Mouse (Mus musculus): ENCODE results near the gene Slc35g3. TPM values are rescaled to one million over a fixed set of nuclear protein-coding genes. Genes with fewer than 3 reads are reported as not detected.

Slc35g3 gene
- polyA plus RNA-seq, 1 experiment: 0.08 TPM

GRCm38 (mm10) chr11:69712954-69713672, 48.7 kb downstream of the Slc35g3 start:
- Histone ChIP-seq H3K79me2 (ENCODE audit: control insufficient read depth, insufficient read depth) (no peaks in the 10 kb centered on the region), H3K27me3 (ENCODE audit: control insufficient read depth, insufficient read depth, insufficient read length) (no peaks in the 10 kb centered on the region), H3K4me3 (ENCODE audit: insufficient read depth, poor library complexity, severe bottlenecking) (no peak overlapping the region), H3ac (ENCODE audit: control insufficient read depth, insufficient read length, low read depth) (no peak overlapping the region), H3K36me3 (ENCODE audit: control insufficient read depth, insufficient read depth) (no peaks in the 10 kb centered on the region), H3K79me3 (ENCODE audit: low read depth) (no peaks in the 10 kb centered on the region)
- no peak for TF ChIP-seq CTCF (IDR thresholded peaks at IDR 0.05; ENCODE audit: control insufficient read depth, insufficient read depth, insufficient read length)
- no peak for TF ChIP-seq FOSL1 (IDR thresholded peaks at IDR 0.05; ENCODE audit: insufficient read depth, low read length, poor library complexity, severe bottlenecking)
- TF ChIP-seq USF1 (IDR thresholded peaks at IDR 0.05; ENCODE audit: low read depth): no peak
- TF ChIP-seq CEBPB (IDR thresholded peaks at IDR 0.05; ENCODE audit: low read depth): no peak
- no peak for TF ChIP-seq MAX (IDR thresholded peaks at IDR 0.05)
- TF ChIP-seq MYOG (IDR thresholded peaks at IDR 0.05; ENCODE audit: control insufficient read depth, extremely low read depth, insufficient read length): no peak
- no peak for TF ChIP-seq MYOD1 (IDR thresholded peaks at IDR 0.05; ENCODE audit: control insufficient read depth, insufficient read length, low read depth)

GRCm38 (mm10) chr11:69711082-69711481, 50.7 kb downstream of the Slc35g3 start:
- Histone ChIP-seq H3K79me3 (ENCODE audit: low read depth) (no peaks in the 10 kb centered on the region), H3K4me3 (ENCODE audit: insufficient read depth, poor library complexity, severe bottlenecking) (no peak overlapping the region), H3K79me2 (ENCODE audit: control insufficient read depth, insufficient read depth) (no peaks in the 10 kb centered on the region), H3ac (ENCODE audit: control insufficient read depth, insufficient read length, low read depth) (no peak overlapping the region), H3K27me3 (ENCODE audit: control insufficient read depth, insufficient read depth, insufficient read length) (no peaks in the 10 kb centered on the region), H3K36me3 (ENCODE audit: control insufficient read depth, insufficient read depth) (no peaks in the 10 kb centered on the region)
- no peak for TF ChIP-seq MAX (IDR thresholded peaks at IDR 0.05)
- no peak for TF ChIP-seq CEBPB (IDR thresholded peaks at IDR 0.05; ENCODE audit: low read depth)
- TF ChIP-seq USF1 (IDR thresholded peaks at IDR 0.05; ENCODE audit: low read depth): no peak
- TF ChIP-seq MYOG (IDR thresholded peaks at IDR 0.05; ENCODE audit: control insufficient read depth, extremely low read depth, insufficient read length): no peak
- TF ChIP-seq MYOD1 (IDR thresholded peaks at IDR 0.05; ENCODE audit: control insufficient read depth, insufficient read length, low read depth): no peak
- no peak for TF ChIP-seq FOSL1 (IDR thresholded peaks at IDR 0.05; ENCODE audit: insufficient read depth, low read length, poor library complexity, severe bottlenecking)
- TF ChIP-seq CTCF (IDR thresholded peaks at IDR 0.05; ENCODE audit: control insufficient read depth, insufficient read depth, insufficient read length): no peak

GRCm38 (mm10) chr11:69710470-69710869, 51.3 kb downstream of the Slc35g3 start:
- no peak overlapping the region for H3K4me3 ChIP-seq (ENCODE audit: insufficient read depth, poor library complexity, severe bottlenecking)
- TF ChIP-seq MAX (IDR thresholded peaks at IDR 0.05): no peak
- TF ChIP-seq CEBPB (IDR thresholded peaks at IDR 0.05; ENCODE audit: low read depth): no peak
- no peak for TF ChIP-seq USF1 (IDR thresholded peaks at IDR 0.05; ENCODE audit: low read depth)
- TF ChIP-seq CTCF (IDR thresholded peaks at IDR 0.05; ENCODE audit: control insufficient read depth, insufficient read depth, insufficient read length): no peak
- no peak for TF ChIP-seq FOSL1 (IDR thresholded peaks at IDR 0.05; ENCODE audit: insufficient read depth, low read length, poor library complexity, severe bottlenecking)
- no peaks in the 10 kb centered on the region for H3K27me3 ChIP-seq (ENCODE audit: control insufficient read depth, insufficient read depth, insufficient read length)
- H3K36me3 ChIP-seq (ENCODE audit: control insufficient read depth, insufficient read depth): no peaks in the 10 kb centered on the region
- no peaks in the 10 kb centered on the region for H3K79me2 ChIP-seq (ENCODE audit: control insufficient read depth, insufficient read depth)
- no peaks in the 10 kb centered on the region for H3K79me3 ChIP-seq (ENCODE audit: low read depth)
- no peak overlapping the region for H3ac ChIP-seq (ENCODE audit: control insufficient read depth, insufficient read length, low read depth)

Other genes starting within 250 kb of the Slc35g3 start
- 0.14 TPM for gene Dnah2, start 212.9 kb downstream of the Slc35g3 start, polyA plus RNA-seq (2012; fragmentation: generic; extraction: Trizol)
- gene Efnb3, start 201.8 kb downstream of the Slc35g3 start, polyA plus RNA-seq (2012; fragmentation: generic; extraction: Trizol): 0.61 TPM
- 21.9 TPM for gene Wrap53, start 181.7 kb downstream of the Slc35g3 start, polyA plus RNA-seq (2012; fragmentation: generic; extraction: Trizol)
- gene Trp53, start 181.6 kb downstream of the Slc35g3 start, polyA plus RNA-seq (2012; fragmentation: generic; extraction: Trizol): 226 TPM
- 0.20 TPM for gene Atp1b2, start 156.0 kb downstream of the Slc35g3 start, polyA plus RNA-seq (2012; fragmentation: generic; extraction: Trizol)
- gene Shbg, start 144.1 kb downstream of the Slc35g3 start, polyA plus RNA-seq (2012; fragmentation: generic; extraction: Trizol): 0.18 TPM
- gene Sat2, start 139.9 kb downstream of the Slc35g3 start, polyA plus RNA-seq (2012; fragmentation: generic; extraction: Trizol): 3.8 TPM
- 96.0 TPM for gene Fxr2, start 129.0 kb downstream of the Slc35g3 start, polyA plus RNA-seq (2012; fragmentation: generic; extraction: Trizol)
- 0.08 TPM for gene Sox15, start 106.7 kb downstream of the Slc35g3 start, polyA plus RNA-seq (2012; fragmentation: generic; extraction: Trizol)
- 95.8 TPM for gene Mpdu1, start 99.3 kb downstream of the Slc35g3 start, polyA plus RNA-seq (2012; fragmentation: generic; extraction: Trizol)
- 1.5 TPM for gene Cd68, start 95.8 kb downstream of the Slc35g3 start, polyA plus RNA-seq (2012; fragmentation: generic; extraction: Trizol)
- gene Eif4a1, start 89.5 kb downstream of the Slc35g3 start, polyA plus RNA-seq (2012; fragmentation: generic; extraction: Trizol): 1,304 TPM
- gene Senp3, start 79.9 kb downstream of the Slc35g3 start, polyA plus RNA-seq (2012; fragmentation: generic; extraction: Trizol): 89.0 TPM
- 0.28 TPM for gene Tnfsf13, start 76.2 kb downstream of the Slc35g3 start, polyA plus RNA-seq (2012; fragmentation: generic; extraction: Trizol)
- gene Tnfsf12, start 66.1 kb downstream of the Slc35g3 start, polyA plus RNA-seq (2012; fragmentation: generic; extraction: Trizol): 6.4 TPM
- 1.5 TPM for gene Tnfsfm13, start 65.9 kb downstream of the Slc35g3 start, polyA plus RNA-seq (2012; fragmentation: generic; extraction: Trizol)
- 84.2 TPM for gene Polr2a, start 3.3 kb downstream of the Slc35g3 start, polyA plus RNA-seq (2012; fragmentation: generic; extraction: Trizol)
- 3.0 TPM for gene Zbtb4, start 3.9 kb upstream of the Slc35g3 start, polyA plus RNA-seq (2012; fragmentation: generic; extraction: Trizol)
- 37.7 TPM for gene Chrnb1, start 34.0 kb upstream of the Slc35g3 start, polyA plus RNA-seq (2012; fragmentation: generic; extraction: Trizol)
- gene Fgf11, start 39.9 kb upstream of the Slc35g3 start, polyA plus RNA-seq (2012; fragmentation: generic; extraction: Trizol): 4.2 TPM
- gene Tmem102, start 43.7 kb upstream of the Slc35g3 start, polyA plus RNA-seq (2012; fragmentation: generic; extraction: Trizol): 0.32 TPM
- not detected for gene Gm39566, start 53.3 kb upstream of the Slc35g3 start, polyA plus RNA-seq (2012; fragmentation: generic; extraction: Trizol)
- not detected for gene Spem2, start 56.5 kb upstream of the Slc35g3 start, polyA plus RNA-seq (2012; fragmentation: generic; extraction: Trizol)
- gene Spem1, start 60.2 kb upstream of the Slc35g3 start, polyA plus RNA-seq (2012; fragmentation: generic; extraction: Trizol): not detected
- gene Nlgn2, start 75.8 kb upstream of the Slc35g3 start, polyA plus RNA-seq (2012; fragmentation: generic; extraction: Trizol): 10.7 TPM
- 260 TPM for gene Tmem256, start 76.5 kb upstream of the Slc35g3 start, polyA plus RNA-seq (2012; fragmentation: generic; extraction: Trizol)
- gene Plscr3, start 84.4 kb upstream of the Slc35g3 start, polyA plus RNA-seq (2012; fragmentation: generic; extraction: Trizol): 82.7 TPM
- gene Tnk1, start 96.8 kb upstream of the Slc35g3 start, polyA plus RNA-seq (2012; fragmentation: generic; extraction: Trizol): not detected
- gene Tmem95, start 116.0 kb upstream of the Slc35g3 start, polyA plus RNA-seq (2012; fragmentation: generic; extraction: Trizol): not detected
- gene Kctd11, start 119.4 kb upstream of the Slc35g3 start, polyA plus RNA-seq (2012; fragmentation: generic; extraction: Trizol): 17.2 TPM
- gene Acap1, start 133.6 kb upstream of the Slc35g3 start, polyA plus RNA-seq (2012; fragmentation: generic; extraction: Trizol): 0.21 TPM
- gene 2810408A11Rik, start 139.0 kb upstream of the Slc35g3 start, polyA plus RNA-seq (2012; fragmentation: generic; extraction: Trizol): 2.4 TPM
- 38.4 TPM for gene Neurl4, start 139.1 kb upstream of the Slc35g3 start, polyA plus RNA-seq (2012; fragmentation: generic; extraction: Trizol)
- gene Gps2, start 151.9 kb upstream of the Slc35g3 start, polyA plus RNA-seq (2012; fragmentation: generic; extraction: Trizol): 37.3 TPM
- 2,142 TPM for gene Eif5a, start 160.0 kb upstream of the Slc35g3 start, polyA plus RNA-seq (2012; fragmentation: generic; extraction: Trizol)
- gene Ybx2, start 173.8 kb upstream of the Slc35g3 start, polyA plus RNA-seq (2012; fragmentation: generic; extraction: Trizol): 0.02 TPM
- 0.53 TPM for gene Slc2a4, start 186.2 kb upstream of the Slc35g3 start, polyA plus RNA-seq (2012; fragmentation: generic; extraction: Trizol)
- gene Cldn7, start 202.8 kb upstream of the Slc35g3 start, polyA plus RNA-seq (2012; fragmentation: generic; extraction: Trizol): 0.06 TPM
- 141 TPM for gene Ctdnep1, start 219.2 kb upstream of the Slc35g3 start, polyA plus RNA-seq (2012; fragmentation: generic; extraction: Trizol)
- gene Elp5, start 220.5 kb upstream of the Slc35g3 start, polyA plus RNA-seq (2012; fragmentation: generic; extraction: Trizol): 111 TPM
- gene Gabarap, start 229.2 kb upstream of the Slc35g3 start, polyA plus RNA-seq (2012; fragmentation: generic; extraction: Trizol): 362 TPM
- 93.4 TPM for gene Phf23, start 233.8 kb upstream of the Slc35g3 start, polyA plus RNA-seq (2012; fragmentation: generic; extraction: Trizol)
- gene Dvl2, start 238.6 kb upstream of the Slc35g3 start, polyA plus RNA-seq (2012; fragmentation: generic; extraction: Trizol): 36.4 TPM